Mouse (Mus musculus) MEL (cell line): ENCODE data around the gene Mast3. TPM values are rescaled to one million over a fixed set of nuclear protein-coding genes. Genes with fewer than 3 reads are reported as not detected.

Experiments
- DNase-seq: peaks from one replicate; pipeline ENCODE4 v3.0.0; 2011; ENCODE audit warnings: low read depth, low spot score
- H3K27ac ChIP-seq: 2 replicates; pipeline ENCODE4 v1.5.1; 2012; ENCODE audit warnings: low read depth, mild to moderate bottlenecking, control low read depth, low read length, moderate library complexity; ENCODE audit not compliant: control insufficient read depth
- H3K27me3 ChIP-seq, 2 experiments: fragments of 150-350 bp in 1 of 2; sonication (generic) in 1 of 2; 2 replicates each; pipeline ENCODE4 v1.6.1; 2012; ENCODE audit warnings: low read length in 2 of 2, mild to moderate bottlenecking in 2 of 2, improper control_type of control experiment in 1 of 2, moderate library complexity in 1 of 2; ENCODE audit not compliant: insufficient read depth in 2 of 2, control insufficient read depth in 1 of 2
- H3K36me3 ChIP-seq, 2 experiments: 2 replicates each; pipeline ENCODE4 v1.6.1; 2012 to 2014; ENCODE audit warnings: low read length in 2 of 2, improper control_type of control experiment in 1 of 2, inconsistent platforms in 1 of 2, mild to moderate bottlenecking in 1 of 2; ENCODE audit not compliant: insufficient read depth in 2 of 2, control insufficient read depth in 1 of 2
- H3K4me1 ChIP-seq, 2 experiments: fragments of 150-350 bp in 1 of 2; sonication (generic) in 1 of 2; 2 replicates each; pipeline ENCODE4 v1.6.1; 2012; ENCODE audit warnings: low read length in 2 of 2, improper control_type of control experiment in 1 of 2, mild to moderate bottlenecking in 1 of 2; ENCODE audit not compliant: insufficient read depth in 2 of 2, control insufficient read depth in 1 of 2
- H3K4me3 ChIP-seq, 2 experiments: fragments of 150-350 bp in 1 of 2; sonication (generic) in 1 of 2; 2 replicates each; pipeline ENCODE4 v1.5.1; 2012; ENCODE audit warnings: low read depth in 2 of 2, low read length in 2 of 2, mild to moderate bottlenecking in 2 of 2, moderate library complexity in 2 of 2, control low read depth in 1 of 2, improper control_type of control experiment in 1 of 2; ENCODE audit not compliant: control insufficient read depth in 1 of 2, insufficient read depth in 1 of 2
- H3K79me2 ChIP-seq: 2 replicates; pipeline ENCODE4 v1.6.1; 2012; ENCODE audit warnings: mild to moderate bottlenecking, low read length, moderate library complexity; ENCODE audit not compliant: control insufficient read depth, poor library complexity, insufficient read depth
- H3K9ac ChIP-seq: 2 replicates; pipeline ENCODE4 v1.6.1; 2012; ENCODE audit warnings: low read depth, mild to moderate bottlenecking, control low read depth, low read length, moderate library complexity; ENCODE audit not compliant: control insufficient read depth, poor library complexity, severe bottlenecking
- H3K9me3 ChIP-seq: fragments of 150-350 bp; sonication (generic); replicated peaks from 2 replicates; pipeline ENCODE4 v1.6.1; 2012; ENCODE audit warnings: mild to moderate bottlenecking, low read length, improper control_type of control experiment, moderate library complexity; ENCODE audit not compliant: insufficient read depth
- CHD1 ChIP-seq: IDR thresholded peaks from 2 replicates; pipeline ENCODE4 v1.6.1; 2012; ENCODE audit warnings: low read depth, mild to moderate bottlenecking, inconsistent platforms, low read length, improper control_type of control experiment
- E2F4 ChIP-seq: IDR thresholded peaks from 2 replicates; pipeline ENCODE4 v1.6.1; 2011; ENCODE audit warnings: low read depth, low read length, improper control_type of control experiment, borderline replicate concordance
- ETS1 ChIP-seq: IDR thresholded peaks from 2 replicates; pipeline ENCODE4 v1.6.1; 2012; ENCODE audit warnings: low read depth, mild to moderate bottlenecking, inconsistent platforms, low read length, improper control_type of control experiment, moderate library complexity
- GATA1 ChIP-seq: IDR thresholded peaks from 2 replicates; pipeline ENCODE4 v1.6.1; 2011; ENCODE audit warnings: low read depth, low read length, improper control_type of control experiment
- KAT2A ChIP-seq: conservative IDR thresholded peaks from 2 replicates; pipeline ENCODE4 v1.6.1; 2012; ENCODE audit warnings: low read depth, low read length, improper control_type of control experiment, inconsistent platforms
- MAFK ChIP-seq: IDR thresholded peaks from 2 replicates; pipeline ENCODE4 v1.6.1; 2011; ENCODE audit warnings: low read depth, mild to moderate bottlenecking, low read length, improper control_type of control experiment, borderline replicate concordance
- MAX ChIP-seq: IDR thresholded peaks from 2 replicates; pipeline ENCODE4 v1.6.1; 2011; ENCODE audit warnings: low read length, improper control_type of control experiment
- MAZ ChIP-seq: IDR thresholded peaks from 2 replicates; pipeline ENCODE4 v1.6.1; 2012; ENCODE audit warnings: low read depth, mild to moderate bottlenecking, inconsistent platforms, low read length, improper control_type of control experiment
- MEF2A ChIP-seq: IDR thresholded peaks from 2 replicates; pipeline ENCODE4 v1.6.1; 2014; ENCODE audit warnings: low read depth, mild to moderate bottlenecking, inconsistent platforms, low read length, improper control_type of control experiment; ENCODE audit not compliant: poor library complexity, insufficient replicate concordance, severe bottlenecking; ENCODE audit errors: extremely low read depth
- MXI1 ChIP-seq: IDR thresholded peaks from 2 replicates; pipeline ENCODE4 v1.6.1; 2011; ENCODE audit warnings: mild to moderate bottlenecking, low read depth, low read length, improper control_type of control experiment
- MYB ChIP-seq: IDR thresholded peaks from 2 replicates; pipeline ENCODE4 v1.6.1; 2011; ENCODE audit warnings: mild to moderate bottlenecking, low read depth, low read length, improper control_type of control experiment
- MYC ChIP-seq: IDR thresholded peaks from 2 replicates; pipeline ENCODE4 v1.6.1; 2011; ENCODE audit warnings: low read depth, mild to moderate bottlenecking, low read length, improper control_type of control experiment, moderate library complexity
- NRF1 ChIP-seq: IDR thresholded peaks from 2 replicates; pipeline ENCODE4 v1.6.1; 2014; ENCODE audit warnings: low read depth, mild to moderate bottlenecking, inconsistent platforms, low read length, improper control_type of control experiment, moderate library complexity; ENCODE audit not compliant: poor library complexity, insufficient read depth, severe bottlenecking
- POLR2A ChIP-seq, 2 experiments: IDR thresholded peaks; 2 replicates each; pipeline ENCODE4 v1.6.1; 2011 to 2012; ENCODE audit warnings: low read length in 2 of 2, mild to moderate bottlenecking in 2 of 2, control low read depth in 1 of 2, improper control_type of control experiment in 1 of 2, low read depth in 1 of 2, moderate library complexity in 1 of 2; ENCODE audit not compliant: control insufficient read depth in 1 of 2, insufficient read depth in 1 of 2, poor library complexity in 1 of 2
- POLR2AphosphoS2 ChIP-seq: IDR thresholded peaks from 2 replicates; pipeline ENCODE4 v1.6.1; 2011; ENCODE audit warnings: low read length, improper control_type of control experiment
- POLR2AphosphoS5 ChIP-seq: IDR thresholded peaks from 2 replicates; pipeline ENCODE4 v1.6.1; 2012; ENCODE audit warnings: low read depth, borderline replicate concordance, mild to moderate bottlenecking, inconsistent platforms, low read length, moderate library complexity, mixed read lengths
- RAD21 ChIP-seq: IDR thresholded peaks from 2 replicates; pipeline ENCODE4 v1.6.1; 2011; ENCODE audit warnings: mild to moderate bottlenecking, low read depth, low read length, improper control_type of control experiment
- TBP ChIP-seq: IDR thresholded peaks from 2 replicates; pipeline ENCODE4 v1.8.0; 2011; ENCODE audit warnings: low read depth, low read length, improper control_type of control experiment
- TCF12 ChIP-seq: IDR thresholded peaks from 2 replicates; pipeline ENCODE4 v1.6.1; 2014; ENCODE audit warnings: low read depth, mild to moderate bottlenecking, inconsistent platforms, low read length, improper control_type of control experiment, moderate library complexity
- USF1 ChIP-seq: IDR thresholded peaks from 2 replicates; pipeline ENCODE4 v1.6.1; 2014; ENCODE audit warnings: low read depth, mild to moderate bottlenecking, inconsistent platforms, low read length, improper control_type of control experiment, moderate library complexity
- USF2 ChIP-seq, 2 experiments: IDR thresholded peaks; 2 replicates each; pipeline ENCODE4 v1.6.1; 2011 to 2012; ENCODE audit warnings: improper control_type of control experiment in 2 of 2, low read length in 2 of 2, borderline replicate concordance in 1 of 2, inconsistent platforms in 1 of 2, low read depth in 1 of 2, mild to moderate bottlenecking in 1 of 2; ENCODE audit not compliant: insufficient read depth in 1 of 2
- ZC3H11A ChIP-seq: IDR thresholded peaks from 2 replicates; pipeline ENCODE4 v1.6.1; 2012; ENCODE audit warnings: low read depth, mild to moderate bottlenecking, inconsistent platforms, low read length, improper control_type of control experiment
- ZMIZ1 ChIP-seq: IDR thresholded peaks from 2 replicates; pipeline ENCODE4 v1.6.1; 2012; ENCODE audit warnings: low read depth, mild to moderate bottlenecking, inconsistent platforms, low read length, improper control_type of control experiment, moderate library complexity
- polyA plus RNA-seq, 2 experiments: library from polyadenylated mRNA; stranded (reverse) in 1 of 2; unstranded in 1 of 2; fragments of >175 nt in 1 of 2; fragments of >200 nt in 1 of 2; gene quantifications; 2 replicates each; pipeline versions ENCODE4 v1.2.1 to v1.2.4; 2012; ENCODE audit warnings: low replicate concordance in 2 of 2, low read depth in 1 of 2; ENCODE audit not compliant: insufficient read length in 2 of 2, insufficient read depth in 1 of 2, missing spikeins in 1 of 2
- total RNA-seq: library from RNA; depleted of rRNA; stranded (reverse); fragments of 300-350 nt; gene quantifications from 2 replicates; pipeline ENCODE4 v1.2.3, GENCODE M21; 2012

Mast3 gene
- total and polyA plus RNA-seq, 3 experiments: 13.5 to 54.7 TPM; not detected in 1

- TF ChIP-seq MAX (no peak), CHD1 (no peak), MEF2A (no peak), USF1 (no peak)
Measured at GRCm38 (mm10) chr8:70841147-70842072, 36.6 kb upstream of the Mast3 start (continued).

- no peaks in the 10 kb centered on the region; the same call in 1 of the 2 replicates for H3K79me2 ChIP-seq
- H3K27me3 ChIP-seq: no peaks in the 10 kb centered on the region
- TF ChIP-seq MYB (no peak), E2F4 (no peak), MAFK (no peak), RAD21 (no peak), USF1 (no peak), CHD1 (0 out of 2 replicates have a peak, but pooled peaks have one; percentile 41), ZMIZ1 (no peak), ZC3H11A (no peak), MXI1 (no peak)
- H3K4me1 ChIP-seq: peaks cover 0 to 7% of the 10 kb centered on the region in 2 experiments; a peak in 1 of 4 replicates
- peaks cover 0 to 11% of the 10 kb centered on the region in 2 experiments; a peak in 2 of 4 replicates for H3K36me3 ChIP-seq
- no peak for DNase-seq
- H3K9ac ChIP-seq: peak overlapping the region; percentile 3; the same call in 1 of the 2 replicates
- peak overlapping the region; percentile 85 for H3K27ac ChIP-seq
- H3K9me3 ChIP-seq: no peaks in the 10 kb centered on the region
- no peak overlapping the region for H3K4me3 ChIP-seq
Measured at GRCm38 (mm10) chr8:70840590-70840989, 35.7 kb upstream of the Mast3 start.

DNA sequence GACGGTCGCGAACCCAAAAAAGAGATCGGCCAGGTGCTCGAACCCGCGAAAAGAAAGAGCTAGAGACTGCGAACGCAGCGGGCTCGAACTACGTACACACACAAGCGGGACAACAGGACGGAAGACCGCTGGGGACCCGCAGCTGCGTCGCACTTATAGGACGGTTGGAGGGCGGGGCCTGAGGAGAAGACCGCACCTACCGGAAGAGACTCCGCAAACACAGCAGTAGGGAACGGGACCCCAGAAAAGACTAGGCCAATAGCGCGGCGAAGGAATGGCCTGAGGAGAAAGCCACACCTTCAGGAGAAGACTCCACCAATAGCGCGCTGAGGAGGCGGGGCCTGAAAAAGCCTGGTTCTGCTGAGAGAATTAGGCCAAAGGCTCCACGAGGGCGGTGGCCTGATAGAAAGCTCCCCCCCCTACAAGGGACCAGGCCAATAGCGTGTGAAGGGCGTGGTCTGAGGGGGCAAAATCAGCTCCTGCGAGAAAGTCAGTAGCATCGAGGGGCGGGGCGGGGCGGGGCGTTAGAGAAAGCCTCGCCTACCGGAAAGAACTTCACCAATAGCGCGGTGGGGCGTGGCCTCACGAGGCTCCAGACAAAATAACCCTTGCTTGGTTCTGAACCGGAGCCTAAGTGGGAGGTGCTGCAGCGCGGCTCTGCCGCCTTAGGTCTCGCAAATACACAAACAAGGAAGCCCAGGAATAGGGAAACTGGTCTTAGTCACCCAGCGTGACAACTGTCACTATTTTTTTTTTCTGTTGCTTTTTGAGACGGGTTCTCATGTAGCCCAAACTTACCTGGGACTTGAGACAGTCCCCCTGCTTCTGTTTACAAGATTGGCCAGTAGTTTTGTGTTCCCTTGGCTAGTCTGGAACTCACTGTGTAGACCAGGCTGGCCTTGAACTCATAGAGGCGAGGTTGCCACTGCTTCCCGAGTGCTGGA, 34.8 kb upstream of the Mast3 start, which contains the start of gene Arrdc2:
Arrdc2 (minus strand) TSS at position 313 of the 944 bp plus-strand sequence.
- no peaks in the 10 kb centered on the region for H3K27me3 ChIP-seq
- DNase-seq: peak; percentile 100
- H3K27ac ChIP-seq: peak within 1 kb of the TSS; percentile 91
- peak within 1 kb of the TSS; percentile 87 for H3K9ac ChIP-seq
- peak within 1 kb of the TSS; percentile 65 to 73 for H3K4me3 ChIP-seq
- H3K4me1 ChIP-seq: peaks cover 0 to 7% of the 10 kb centered on the region in 2 experiments; a peak in 1 of 4 replicates
- H3K9me3 ChIP-seq: no peaks in the 10 kb centered on the region
- H3K36me3 ChIP-seq: peaks cover 0 to 11% of the 10 kb centered on the region in 2 experiments; a peak in 2 of 4 replicates
- H3K79me2 ChIP-seq: no peaks in the 10 kb centered on the region; the same call in 1 of the 2 replicates
- TF ChIP-seq POLR2A (IDR thresholded peaks at IDR 0.05; ENCODE audit: control insufficient read depth in 1 of 2, insufficient read depth in 1 of 2, low read depth in 1 of 2, low read length in 2 of 2, poor library complexity in 1 of 2): peak; percentile 95 to 99
- 0 out of 2 replicates have a peak, but pooled peaks have one; percentile 18 for TF ChIP-seq USF1
- peak; percentile 82 for TF ChIP-seq MAZ
- TF ChIP-seq USF2 (IDR thresholded peaks at IDR 0.05; ENCODE audit: borderline replicate concordance in 1 of 2, insufficient read depth in 1 of 2, low read depth in 1 of 2, low read length in 2 of 2): no peak
- peak; percentile 60 for TF ChIP-seq TCF12
- no peak; the same call in 1 of the 2 replicates for TF ChIP-seq MYC
- peak; percentile 100 for TF ChIP-seq ZMIZ1
- 0 out of 2 replicates have a peak, but pooled peaks have one; percentile 6 for TF ChIP-seq NRF1
- TF ChIP-seq TBP: peak; percentile 99
- peak; percentile 84; the same call in 1 of the 2 replicates for TF ChIP-seq POLR2AphosphoS5
- peak; percentile 98 for TF ChIP-seq POLR2AphosphoS2
- TF ChIP-seq GATA1: no peak
- no peak; the same call in 1 of the 2 replicates for TF ChIP-seq KAT2A
- peak; percentile 43 for TF ChIP-seq ETS1
